In the genomic region with DNA sequence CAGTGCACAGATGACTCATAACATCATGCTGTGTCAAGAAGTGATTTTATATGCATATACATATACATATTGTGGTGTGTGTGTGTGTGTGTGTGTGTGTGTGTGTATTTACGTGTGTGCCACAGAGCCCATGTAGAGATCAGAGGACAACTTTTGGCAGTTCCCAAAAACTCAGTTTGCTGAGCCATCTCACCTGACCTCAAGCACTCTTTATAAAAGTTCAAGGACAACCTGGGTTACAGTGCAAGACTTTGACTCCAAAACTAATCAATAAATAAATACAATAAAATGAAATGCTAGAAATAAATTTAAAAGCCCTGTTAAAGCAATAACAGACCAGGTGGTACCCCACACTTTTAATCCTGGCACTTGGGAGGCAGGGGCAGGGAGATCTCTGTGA, we compare ENCODE assay signal across 8 mouse cellular contexts. TPM values are rescaled to one million over a fixed set of nuclear protein-coding genes. Genes with fewer than 3 reads are reported as not detected.
DNase-seq lines count a peak whose midpoint lies in the region; ATAC-seq lines count a peak whose summit lies in the region.

No protein-coding gene starts in this region.

- WGBS in heart, embryonic 11.5 days (ENCODE audit: insufficient replicate concordance): 59% methylated on average over 1 of the region's 1 CpGs
- 71% methylated on average over 1 of the region's 1 CpGs for WGBS in forebrain, embryonic 15.5 days
- WGBS in liver, embryonic 16.5 days (ENCODE audit: insufficient replicate concordance): 38% methylated on average over 1 of the region's 1 CpGs

- ATAC-seq in heart, embryonic 11.5 days (replicated peaks; ENCODE audit: insufficient number of reproducible peaks, low FRiP score, low TSS enrichment): no peak
- ATAC-seq in forebrain, embryonic 15.5 days (replicated peaks): no peak
- ATAC-seq in liver, embryonic 16.5 days (ENCODE audit: low read depth): no peak

- no peak for DNase-seq in heart, postnatal 10 days
- DNase-seq in CD4-positive helper T cell, adult 2 months (ENCODE audit: low read depth, low spot score): peak; percentile 24
- DNase-seq in urinary bladder, adult 2 months (ENCODE audit: low spot score): no peak
- no peak for DNase-seq in right cerebral cortex, postnatal 25 days
- DNase-seq in layer of hippocampus, adult 9-11 months: no peak

- peak overlapping the region; percentile 95 for H3K4me2 ChIP-seq in heart, embryonic 11.5 days
- peak overlapping the region; percentile 96 for H3K4me2 ChIP-seq in forebrain, embryonic 15.5 days (replicated peaks)
- H3K4me2 ChIP-seq in liver, embryonic 16.5 days (ENCODE audit: low read depth, low read length): peak overlapping the region; percentile 98

- no peaks in the 10 kb centered on the region for H3K36me3 ChIP-seq in heart, embryonic 11.5 days (ENCODE audit: control insufficient read depth, insufficient read depth, low read length)
- no peaks in the 10 kb centered on the region for H3K36me3 ChIP-seq in forebrain, embryonic 15.5 days
- H3K36me3 ChIP-seq in liver, embryonic 16.5 days (ENCODE audit: control insufficient read depth, insufficient read depth): no peaks in the 10 kb centered on the region

- no peaks in the 10 kb centered on the region for H3K27me3 ChIP-seq in heart, embryonic 11.5 days (ENCODE audit: control insufficient read depth, insufficient read depth, low read length)
- H3K27me3 ChIP-seq in forebrain, embryonic 15.5 days: peaks cover 14% of the 10 kb centered on the region
- no peaks in the 10 kb centered on the region for H3K27me3 ChIP-seq in liver, embryonic 16.5 days (ENCODE audit: control insufficient read depth, insufficient read depth, low read depth, low read length)

- intact Hi-C loops in heart, postnatal 10 days (cut with DNase I): no loop called here

- peak overlapping the region; percentile 74 for H3K9ac ChIP-seq in heart, embryonic 11.5 days (ENCODE audit: low read depth, low read length)
- peak overlapping the region; percentile 69 for H3K9ac ChIP-seq in forebrain, embryonic 15.5 days (replicated peaks)
- peak overlapping the region; percentile 87 for H3K9ac ChIP-seq in liver, embryonic 16.5 days (ENCODE audit: low read depth, low read length)

- H3K4me1 ChIP-seq in heart, embryonic 11.5 days (ENCODE audit: control insufficient read depth, insufficient read depth, low read length): 0 out of 2 replicates have a peak, but pooled peaks cover 9% of the 10 kb centered on the region
- peaks cover 17% of the 10 kb centered on the region for H3K4me1 ChIP-seq in forebrain, embryonic 15.5 days
- H3K4me1 ChIP-seq in liver, embryonic 16.5 days (ENCODE audit: control insufficient read depth, low read depth, low read length): peaks cover 32% of the 10 kb centered on the region

- H3K4me3 ChIP-seq in heart, embryonic 11.5 days (ENCODE audit: low read depth, low read length): peak overlapping the region; percentile 63
- peak overlapping the region; percentile 62 for H3K4me3 ChIP-seq in forebrain, embryonic 15.5 days
- peak overlapping the region; percentile 81 for H3K4me3 ChIP-seq in liver, embryonic 16.5 days (ENCODE audit: low read depth, low read length)

- H3K9me3 ChIP-seq in heart, embryonic 11.5 days (replicated peaks; ENCODE audit: control insufficient read depth, low read length): no peaks in the 10 kb centered on the region
- no peaks in the 10 kb centered on the region for H3K9me3 ChIP-seq in forebrain, embryonic 15.5 days
- no peaks in the 10 kb centered on the region for H3K9me3 ChIP-seq in liver, embryonic 16.5 days (replicated peaks; ENCODE audit: control insufficient read depth, low read length)

- H3K27ac ChIP-seq in heart, embryonic 11.5 days (ENCODE audit: low read depth, low read length): no peak overlapping the region
- no peak overlapping the region for H3K27ac ChIP-seq in forebrain, embryonic 15.5 days (replicated peaks)
- peak overlapping the region; percentile 84 for H3K27ac ChIP-seq in liver, embryonic 16.5 days (ENCODE audit: low read length)

RNA-seq across cellular contexts. Expression of gene Slc25a42, which starts 0.8 kb away (rescaled TPM):
- polyA plus RNA-seq in heart, embryonic 11.5 days (2014; fragmentation: Nextera tagmentation; extraction: Ambion mirVana): 4.8 and 5.2 TPM in 2 replicates
- total RNA-seq in heart, postnatal 10 days (2021): 10 to 100 TPM; 43.0 to 48.6 TPM
- polyA plus RNA-seq in forebrain, embryonic 15.5 days (2015; fragmentation: Nextera tagmentation; extraction: Ambion mirVana): 3.8 and 4.4 TPM in 2 replicates
- polyA plus RNA-seq in liver, embryonic 16.5 days (2015; fragmentation: Nextera tagmentation; extraction: Ambion mirVana): 8.4 and 12.0 TPM in 2 replicates
- polyA plus RNA-seq in urinary bladder, adult 2 months (2012; rRNA removed): 15.5 and 17.9 TPM in 2 replicates

RNA-seq across cellular contexts. Expression of gene Sugp2, which starts 22.8 kb away (rescaled TPM):
- 23.0 and 26.2 TPM in 2 replicates for polyA plus RNA-seq in heart, embryonic 11.5 days (2014; fragmentation: Nextera tagmentation; extraction: Ambion mirVana)
- total RNA-seq in heart, postnatal 10 days (2021): 10 to 100 TPM; 42.9 to 47.8 TPM
- polyA plus RNA-seq in forebrain, embryonic 15.5 days (2015; fragmentation: Nextera tagmentation; extraction: Ambion mirVana): 83.3 and 85.6 TPM in 2 replicates
- 10.8 and 11.9 TPM in 2 replicates for polyA plus RNA-seq in liver, embryonic 16.5 days (2015; fragmentation: Nextera tagmentation; extraction: Ambion mirVana)
- polyA plus RNA-seq in urinary bladder, adult 2 months (2012; rRNA removed): 45.4 and 56.1 TPM in 2 replicates

RNA-seq across cellular contexts. Expression of gene Armc6, which starts 23.0 kb away (rescaled TPM):
- polyA plus RNA-seq in heart, embryonic 11.5 days (2014; fragmentation: Nextera tagmentation; extraction: Ambion mirVana): 17.6 and 17.8 TPM in 2 replicates
- total RNA-seq in heart, postnatal 10 days (2021): 1 to 10 TPM; 8.9 to 9.2 TPM
- polyA plus RNA-seq in forebrain, embryonic 15.5 days (2015; fragmentation: Nextera tagmentation; extraction: Ambion mirVana): 90.3 and 94.5 TPM in 2 replicates
- polyA plus RNA-seq in liver, embryonic 16.5 days (2015; fragmentation: Nextera tagmentation; extraction: Ambion mirVana): 12.1 and 12.7 TPM in 2 replicates
- polyA plus RNA-seq in urinary bladder, adult 2 months (2012; rRNA removed): 13.9 and 17.4 TPM in 2 replicates

RNA-seq across cellular contexts. Expression of gene Tmem161a, which starts 39.1 kb away (rescaled TPM):
- polyA plus RNA-seq in heart, embryonic 11.5 days (2014; fragmentation: Nextera tagmentation; extraction: Ambion mirVana): 64.9 and 67.7 TPM in 2 replicates
- total RNA-seq in heart, postnatal 10 days (2021): 100 to 1,000 TPM in 1 of 2 experiments, 10 to 100 TPM in 1; 88.3 to 103 TPM
- 54.2 and 58.1 TPM in 2 replicates for polyA plus RNA-seq in forebrain, embryonic 15.5 days (2015; fragmentation: Nextera tagmentation; extraction: Ambion mirVana)
- polyA plus RNA-seq in liver, embryonic 16.5 days (2015; fragmentation: Nextera tagmentation; extraction: Ambion mirVana): 26.8 and 28.4 TPM in 2 replicates
- polyA plus RNA-seq in urinary bladder, adult 2 months (2012; rRNA removed): 55.4 and 80.0 TPM in 2 replicates
